Mouse (Mus musculus) urinary bladder, postnatal 4 days (tissue): ENCODE results near the gene Tshz2.
"Not testable (repeated sequence)": the region's sequence is repeated elsewhere in the genome, so short reads cannot be mapped to it uniquely, and the experiment has no call there.

ENCODE experiments used
- DNase-seq, 2 experiments: peaks; one replicate each; pipeline ENCODE4 v3.0.0; 2021 to 2022; ENCODE audit warnings: low spot score in 2 of 2

Gene Tshz2

GRCm38 (mm10) chr2:169812055-169812454, 179.2 kb downstream of the Tshz2 start:
- no peak for DNase-seq

- no peak for DNase-seq
These were observed 180.1 kb downstream of the Tshz2 start for GRCm38 (mm10) chr2:169812940-169813339.

DNA sequence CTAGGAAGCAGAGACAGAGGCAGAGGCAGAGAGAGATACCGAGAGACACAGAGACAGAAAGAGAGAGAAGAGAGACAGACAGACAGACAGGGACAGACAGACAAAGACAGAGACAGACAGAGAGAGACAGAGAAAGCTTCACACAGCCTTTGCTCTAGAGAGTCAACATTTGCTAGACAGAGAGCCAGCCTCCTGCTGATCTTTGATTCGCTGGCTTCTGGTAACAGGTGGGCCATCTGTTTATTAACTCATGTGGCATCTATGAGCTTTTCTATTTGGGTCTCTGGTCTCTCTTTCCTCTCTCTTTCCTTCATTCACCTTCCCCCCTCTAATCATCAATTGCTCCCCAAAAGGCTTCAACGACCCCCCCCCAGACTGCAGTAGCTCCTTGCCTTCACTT, 181.5 kb downstream of the Tshz2 start:
- no peak for DNase-seq

DNA sequence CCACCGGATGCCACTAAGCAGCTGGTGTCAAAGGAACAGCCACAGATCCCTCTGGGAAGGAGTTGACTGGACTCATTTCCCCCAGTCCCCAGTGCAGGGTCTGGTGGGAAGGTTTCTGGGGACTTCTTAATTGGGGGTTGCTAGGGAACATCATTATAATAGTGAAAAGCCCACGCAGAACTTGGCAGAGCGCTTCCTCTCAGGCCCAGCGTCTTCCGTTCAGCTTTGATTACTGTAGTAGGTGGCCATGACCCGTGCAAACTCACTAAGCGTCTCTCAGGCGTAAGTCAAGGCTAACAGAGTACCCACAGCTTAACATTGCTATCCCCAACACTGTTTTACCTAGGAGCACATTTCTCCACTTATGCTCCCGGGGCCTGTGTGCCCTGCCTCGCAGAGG, 181.9 kb downstream of the Tshz2 start:
- DNase-seq = no peak

- DNase-seq = peak in 1 of 2 experiments; percentile 38
These were observed 188.2 kb downstream of the Tshz2 start for GRCm38 (mm10) chr2:169821021-169821441.

- DNase-seq = no peak
These were observed 193.1 kb downstream of the Tshz2 start for GRCm38 (mm10) chr2:169825908-169826307.

GRCm38 (mm10) chr2:169826316-169826715, 193.5 kb downstream of the Tshz2 start:
- DNase-seq = no peak

- no peak for DNase-seq
These were observed 194.0 kb downstream of the Tshz2 start for GRCm38 (mm10) chr2:169826833-169827232.

DNA sequence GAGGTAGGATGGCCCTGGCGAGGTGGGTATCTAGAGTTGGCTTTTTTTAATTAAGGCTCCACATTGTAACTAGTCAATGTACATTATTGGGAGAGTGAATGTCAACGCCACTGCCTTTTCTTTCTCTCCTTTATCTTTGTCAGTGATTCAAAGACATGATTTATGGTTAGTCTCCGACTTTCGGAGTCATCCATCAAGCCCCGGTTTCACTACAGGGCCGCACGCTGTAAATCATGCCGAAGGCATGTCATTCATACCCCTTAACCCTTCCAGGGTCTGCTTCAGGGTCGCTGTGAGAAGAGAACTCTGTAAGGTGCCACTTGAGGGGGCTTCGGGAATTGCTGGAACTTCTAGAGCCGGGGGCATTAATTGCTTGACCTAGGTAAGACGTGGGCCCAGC, 199.4 kb downstream of the Tshz2 start:
- DNase-seq = no peak

- no peak for DNase-seq
These were observed 200.8 kb downstream of the Tshz2 start for GRCm38 (mm10) chr2:169833638-169834037.

- DNase-seq = no peak
These were observed 201.8 kb downstream of the Tshz2 start for GRCm38 (mm10) chr2:169834602-169835001.

DNA sequence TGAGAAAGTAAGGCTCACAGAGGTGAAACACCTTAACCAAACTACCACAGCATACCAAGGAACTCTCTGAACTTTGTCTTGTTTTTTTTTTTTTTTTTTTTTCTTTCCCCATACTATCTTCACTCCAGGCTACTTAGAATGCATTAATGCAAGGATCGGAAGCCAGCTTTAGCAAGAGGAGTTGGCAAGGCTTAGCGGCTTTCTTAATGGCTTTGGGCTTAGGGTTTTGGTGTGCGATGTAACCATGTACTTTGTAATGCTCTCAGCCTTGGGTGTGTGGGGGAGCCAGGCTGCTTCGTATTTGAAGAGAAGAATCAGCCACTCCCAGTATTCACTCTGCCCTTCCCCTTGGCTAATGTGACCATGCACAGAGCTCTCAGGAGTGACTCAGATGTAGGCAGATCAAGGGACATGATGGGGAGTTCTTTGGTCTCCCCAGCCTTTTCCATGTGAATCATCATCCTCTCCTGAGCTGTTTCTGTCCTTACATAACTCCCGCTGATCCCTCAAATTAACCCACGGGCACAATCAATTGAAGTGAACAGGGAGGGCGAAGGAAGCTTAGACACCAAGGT, 204.3 kb downstream of the Tshz2 start:
- no peak for DNase-seq

DNA sequence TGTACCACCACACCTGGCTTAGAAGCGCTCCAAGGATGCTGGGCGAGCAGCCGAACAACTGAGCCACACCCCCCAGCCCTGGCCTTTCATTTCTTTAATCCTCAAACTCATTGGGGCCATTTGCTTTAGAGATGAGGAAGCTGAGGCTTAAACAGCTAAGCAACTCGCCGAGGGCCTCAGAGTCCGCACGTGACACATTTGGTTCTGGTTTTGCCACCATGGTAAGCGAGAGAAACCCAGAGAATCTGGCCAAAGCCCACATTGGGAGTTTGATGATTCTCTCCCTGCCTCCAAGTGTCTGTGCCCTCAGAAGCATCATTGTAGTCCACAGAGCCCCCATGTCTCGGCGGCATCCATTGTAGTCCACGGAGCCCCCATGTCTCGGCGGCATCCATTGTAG, 205.7 kb downstream of the Tshz2 start:
- no peak for DNase-seq

- DNase-seq = no peak
These were observed 208.6 kb downstream of the Tshz2 start for GRCm38 (mm10) chr2:169841442-169841841.

- no peak for DNase-seq
These were observed 209.7 kb downstream of the Tshz2 start for GRCm38 (mm10) chr2:169842494-169842893.

DNA sequence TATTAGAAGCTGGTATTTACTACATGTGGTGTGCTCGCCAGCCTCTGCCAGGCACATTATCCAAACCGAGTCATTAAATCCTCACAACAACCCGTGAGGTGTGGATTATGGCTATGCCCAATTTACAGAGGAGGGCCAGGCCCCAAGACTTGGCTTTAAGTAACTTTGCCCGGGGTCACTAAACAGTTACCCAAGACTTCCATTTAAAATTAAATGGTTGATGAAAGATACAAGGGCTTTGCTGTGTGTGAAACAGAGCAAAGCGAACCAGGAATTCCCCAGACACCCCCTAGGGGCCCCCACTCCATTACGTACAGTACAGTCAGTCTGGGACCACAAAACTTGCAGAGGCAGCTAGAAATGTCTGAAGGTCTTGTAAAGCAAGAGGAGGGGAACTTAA, 210.7 kb downstream of the Tshz2 start:
- no peak for DNase-seq

GRCm38 (mm10) chr2:169849077-169849476, 216.3 kb downstream of the Tshz2 start:
- DNase-seq = no peak

GRCm38 (mm10) chr2:169849541-169849940, 216.7 kb downstream of the Tshz2 start:
- no peak for DNase-seq

- DNase-seq = no peak
These were observed 218.8 kb downstream of the Tshz2 start for GRCm38 (mm10) chr2:169851606-169852005.

DNA sequence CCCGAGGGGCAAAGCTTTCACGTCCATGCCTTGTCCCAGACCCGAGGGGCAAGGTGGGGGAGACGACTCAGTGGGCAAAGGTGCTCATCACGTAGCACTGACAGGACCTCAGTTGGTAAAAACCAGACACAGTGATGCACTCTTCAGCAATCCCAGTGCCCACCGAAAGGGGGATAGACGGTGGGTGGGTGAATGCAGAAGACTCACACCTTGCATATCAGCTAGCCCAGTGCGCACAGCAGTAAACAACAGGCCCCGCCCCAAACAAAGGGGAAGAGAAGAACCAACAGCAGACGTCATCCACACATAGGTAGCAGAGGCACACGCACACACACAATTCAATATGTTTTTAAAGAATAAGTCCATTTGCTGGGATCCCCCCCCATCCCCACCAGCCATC, 221.7 kb downstream of the Tshz2 start:
- DNase-seq = no peak

GRCm38 (mm10) chr2:169857041-169857440, 224.2 kb downstream of the Tshz2 start:
- DNase-seq = not testable (repeated sequence)

DNA sequence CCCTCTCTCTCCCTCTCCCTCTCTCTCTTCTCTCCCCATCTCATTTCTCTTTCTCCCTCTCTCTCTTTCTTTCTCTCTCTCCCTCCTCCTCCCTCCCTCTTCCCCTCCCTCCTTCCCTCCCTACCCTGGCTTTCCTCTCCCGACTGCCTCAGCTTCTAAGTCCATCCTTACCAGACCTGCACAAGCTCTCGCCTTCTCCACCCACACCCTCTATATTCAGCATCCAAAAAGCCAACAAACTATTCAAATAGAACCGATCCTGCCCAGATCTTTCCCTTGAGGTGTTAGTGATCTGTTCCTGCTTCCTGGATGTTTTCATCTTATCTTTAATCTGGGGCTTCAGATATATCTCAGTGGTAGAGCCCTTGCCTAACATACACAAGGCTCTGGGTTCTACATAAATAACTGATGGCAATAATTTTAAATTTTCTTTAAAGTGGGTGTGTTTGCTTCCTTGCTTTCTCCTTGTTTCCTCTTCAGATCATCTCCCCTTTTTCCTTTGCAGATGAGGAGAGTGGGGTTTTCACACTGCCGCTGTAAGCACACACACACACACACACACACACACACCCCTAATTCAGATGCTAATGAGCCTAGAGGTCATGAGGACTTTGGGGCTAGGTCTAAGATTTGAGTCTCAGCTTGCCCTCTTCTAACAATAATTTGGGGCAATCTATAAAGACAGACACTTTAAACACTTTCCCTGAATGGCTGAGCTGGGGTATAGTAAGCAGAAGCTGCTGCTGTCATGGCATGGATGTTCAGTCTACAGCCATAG, 226.5 kb downstream of the Tshz2 start:
- no peak for DNase-seq

GRCm38 (mm10) chr2:169860895-169861294, 228.1 kb downstream of the Tshz2 start:
- DNase-seq = no peak

- no peak for DNase-seq
These were observed 229.9 kb downstream of the Tshz2 start for GRCm38 (mm10) chr2:169862701-169863100.
